Mouse (Mus musculus) testis, postnatal 14 days (tissue): Measurements from ENCODE around the gene Serpinh1.

Experiments used
- DNase-seq: peaks from one replicate; pipeline ENCODE4 v3.0.0; 2021; ENCODE audit warnings: low spot score

Gene Serpinh1

DNA sequence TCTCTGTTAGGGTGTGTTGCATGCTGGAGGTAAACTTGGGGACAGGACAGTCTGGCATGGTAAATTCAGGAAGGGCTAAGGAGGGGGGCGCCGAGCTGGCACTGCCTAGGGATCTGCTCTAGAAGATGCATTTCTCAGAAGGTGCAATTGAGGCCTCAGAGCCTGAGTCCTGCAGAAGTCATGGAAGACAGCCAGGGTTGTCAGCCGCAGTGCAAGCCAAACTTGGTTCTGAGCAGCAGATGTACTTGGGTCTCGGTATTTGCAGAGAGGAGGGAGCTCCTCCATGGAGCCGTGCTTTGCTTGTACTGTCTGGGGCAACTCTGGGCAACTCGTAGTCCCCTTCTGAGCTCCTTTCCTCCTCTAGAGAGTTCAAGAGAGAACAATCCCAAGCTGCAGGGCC is 26.9 kb downstream of the Serpinh1 start:
- DNase-seq: no peak

DNA sequence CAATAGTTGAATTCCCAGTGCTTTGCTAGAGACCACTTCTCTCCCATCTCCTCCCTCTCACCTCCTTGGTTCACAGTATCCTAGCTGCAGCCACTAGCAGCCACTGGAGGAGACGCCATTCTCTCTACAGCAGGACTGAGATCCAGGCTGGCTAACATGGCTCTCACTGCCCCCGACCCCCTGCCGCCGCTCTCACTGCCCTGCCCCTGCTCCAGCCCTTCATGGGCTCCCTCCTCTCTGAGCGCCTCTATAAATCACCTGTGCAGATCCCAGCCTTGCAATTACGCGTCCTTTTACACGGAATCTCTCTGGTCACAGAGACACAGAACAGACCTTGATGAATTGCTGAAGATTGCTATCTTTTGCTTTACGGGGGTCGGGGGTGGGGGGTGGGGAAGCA is 28.2 kb downstream of the Serpinh1 start:
- DNase-seq: no peak

- DNase-seq: no peak
These were observed 29.7 kb downstream of the Serpinh1 start for GRCm38 (mm10) chr7:99323321-99323700.

DNA sequence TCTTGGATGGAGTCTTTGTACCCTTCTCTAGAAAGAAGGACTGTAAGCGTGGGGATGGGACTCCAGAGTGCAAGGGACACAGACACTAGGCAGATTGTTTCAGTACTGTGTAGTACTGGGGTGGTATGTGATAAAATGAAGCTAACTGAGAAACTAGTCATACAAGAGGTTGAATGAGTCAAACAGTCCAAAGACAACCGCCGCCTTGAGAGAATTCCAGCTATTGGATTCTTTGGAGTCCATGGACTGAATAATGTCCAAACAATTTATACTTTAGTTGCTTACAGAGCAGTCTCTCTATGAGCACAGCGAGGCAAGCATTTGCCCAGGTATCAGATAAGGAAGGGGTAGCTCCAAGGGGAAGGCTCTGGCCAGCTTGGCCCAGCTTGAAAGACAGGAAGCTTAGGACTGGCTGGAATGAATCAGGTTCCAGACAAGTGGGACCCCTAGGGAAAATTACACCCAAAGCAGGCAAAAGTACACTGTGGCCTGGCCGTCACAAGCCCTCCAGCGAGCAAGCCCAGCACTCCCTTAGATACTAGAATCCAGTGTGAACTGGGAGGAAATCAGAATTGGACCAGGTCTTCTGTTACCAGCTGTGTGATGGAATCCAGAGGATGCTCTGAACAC is 30.2 kb downstream of the Serpinh1 start:
- no peak for DNase-seq

GRCm38 (mm10) chr7:99320524-99320923 is 32.5 kb downstream of the Serpinh1 start:
- no peak for DNase-seq

GRCm38 (mm10) chr7:99317475-99317874 is 35.6 kb downstream of the Serpinh1 start:
- no peak for DNase-seq

- no peak for DNase-seq
These were observed 36.8 kb downstream of the Serpinh1 start for GRCm38 (mm10) chr7:99316207-99316606.

GRCm38 (mm10) chr7:99314565-99314964 is 38.5 kb downstream of the Serpinh1 start:
- DNase-seq: no peak

DNA sequence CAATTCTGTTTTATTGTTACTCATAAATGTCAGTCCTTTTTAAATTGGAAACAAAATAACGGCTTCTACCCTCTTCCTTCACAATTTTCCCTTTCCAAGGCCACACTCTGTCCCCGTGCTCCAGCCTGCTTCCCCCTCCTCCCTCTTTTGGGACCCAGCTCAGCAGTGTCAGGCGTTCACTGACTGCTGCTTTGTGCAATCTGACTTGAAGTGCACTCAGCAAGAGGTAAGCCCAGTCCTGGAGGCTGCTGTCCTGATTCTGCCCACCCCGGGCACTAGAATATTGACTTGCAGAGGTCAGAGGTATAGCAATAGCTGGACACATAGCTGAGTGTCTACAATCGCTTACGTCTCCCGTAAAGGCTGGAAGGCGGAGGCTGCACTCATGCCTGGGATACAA is 39.8 kb downstream of the Serpinh1 start:
- DNase-seq: no peak

GRCm38 (mm10) chr7:99312671-99313143 is 40.3 kb downstream of the Serpinh1 start:
- no peak for DNase-seq

DNA sequence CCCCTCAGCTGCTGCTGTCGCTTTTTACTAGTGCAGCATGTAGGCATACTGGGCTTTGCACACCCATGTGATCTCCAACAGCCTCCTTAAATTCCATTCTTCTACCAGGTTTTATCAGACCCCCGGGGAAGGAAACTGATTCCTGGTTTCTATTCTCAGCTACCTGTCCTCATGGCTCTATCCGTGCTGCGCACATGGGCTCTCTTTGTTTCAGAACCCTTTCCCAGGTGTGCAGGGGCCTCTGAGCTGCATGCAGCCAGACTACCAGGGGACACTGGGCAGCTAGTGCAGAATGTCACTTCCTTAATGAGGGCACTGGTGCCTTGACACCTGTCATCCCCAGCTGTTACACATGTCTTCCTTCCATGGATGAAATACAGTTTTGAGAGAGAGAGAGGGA is 41.0 kb downstream of the Serpinh1 start:
- DNase-seq: no peak

DNA sequence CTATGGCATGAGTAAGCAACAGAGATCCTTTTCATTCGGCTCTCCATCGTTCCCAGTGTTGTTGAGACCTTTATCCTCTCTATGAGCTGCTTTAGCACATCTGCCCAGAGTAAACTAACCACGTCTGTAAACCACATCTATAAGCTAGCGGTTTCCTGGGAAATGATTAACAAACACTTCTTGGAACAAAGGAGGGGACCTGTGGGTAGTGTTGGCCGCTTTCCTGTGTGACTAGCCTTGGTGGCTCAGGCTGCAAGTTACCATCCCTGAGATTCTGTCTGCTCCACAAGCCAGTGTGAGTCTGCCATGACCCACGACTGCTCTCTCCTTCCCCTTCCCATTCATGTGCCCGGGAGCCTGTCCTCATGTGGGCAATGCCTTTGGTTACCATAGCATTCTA is 41.6 kb downstream of the Serpinh1 start:
- no peak for DNase-seq

DNA sequence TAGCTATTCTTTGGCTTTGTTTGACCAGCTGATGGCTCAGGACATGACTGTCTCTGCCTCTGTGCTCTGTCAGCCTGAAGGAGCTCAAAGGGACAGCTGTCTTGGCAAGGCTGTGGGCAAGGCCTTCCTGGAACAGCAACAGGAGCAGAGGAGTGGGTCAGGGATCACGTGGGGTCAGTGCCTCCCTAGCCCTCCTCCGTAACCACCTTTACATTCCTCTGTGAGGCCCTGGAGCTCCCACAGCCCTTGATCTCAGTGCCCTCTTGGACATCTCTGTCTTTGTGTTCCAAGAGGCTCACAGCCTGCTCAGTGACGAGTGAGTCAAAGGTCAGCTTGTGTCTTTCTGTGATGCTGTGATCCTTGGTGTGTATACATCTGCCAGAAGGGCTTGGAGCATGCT is 46.4 kb downstream of the Serpinh1 start:
- no peak for DNase-seq

- DNase-seq: no peak
These were observed 47.4 kb downstream of the Serpinh1 start for GRCm38 (mm10) chr7:99305688-99306087.

GRCm38 (mm10) chr7:99304949-99305372 is 48.1 kb downstream of the Serpinh1 start:
- peak; percentile 42 for DNase-seq

DNA sequence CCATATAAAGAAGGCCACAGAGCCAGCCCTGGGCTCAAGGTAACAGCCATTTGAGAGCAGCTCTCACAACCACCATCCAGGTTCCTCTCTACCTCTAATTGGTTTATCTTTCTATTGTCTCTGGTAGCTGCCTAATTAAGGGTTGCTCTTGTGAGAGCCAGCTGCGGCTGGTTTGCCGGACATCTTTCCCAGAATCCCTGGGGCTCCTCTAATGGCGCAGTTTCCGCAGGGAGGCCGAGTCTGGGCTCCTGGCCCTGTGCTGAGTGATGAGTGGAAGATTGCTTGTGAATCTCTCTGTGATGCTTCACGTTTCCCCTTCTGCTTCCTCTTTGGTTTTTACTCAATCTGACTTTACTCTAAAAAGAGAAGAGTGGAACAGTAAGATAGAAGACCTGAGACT is 49.0 kb downstream of the Serpinh1 start:
- no peak for DNase-seq

GRCm38 (mm10) chr7:99300650-99301175 is 52.3 kb downstream of the Serpinh1 start:
- DNase-seq: no peak
